Mouse (Mus musculus) midbrain, embryonic 11.5 days (tissue): Measurements from ENCODE around the gene Prdm11. TPM values are rescaled to one million over a fixed set of nuclear protein-coding genes. Genes with fewer than 3 reads are reported as not detected.
A peak's percentile ranks its signal among the peaks of the same experiment; 100 is the strongest.

Experiments used
- ATAC-seq: fragments of 200-750 bp; cut with Nextera tagmentation; 2 replicates; pipeline ENCODE4 v1.8.0; 2017; ENCODE audit warnings: moderate TSS enrichment, moderate library complexity; ENCODE audit not compliant: low FRiP score
- DNase-seq: peaks from one replicate; pipeline ENCODE4 v3.0.0; 2015; ENCODE audit warnings: low spot score; ENCODE audit errors: missing footprints
- H3K27ac ChIP-seq: fragments of 300-500 bp; sonication (generic); 2 replicates; pipeline ENCODE4 v1.5.1; 2014; ENCODE audit warnings: low read depth, low read length
- H3K27me3 ChIP-seq: fragments of 300-500 bp; sonication (generic); 2 replicates; pipeline ENCODE4 v1.6.1; 2014; ENCODE audit warnings: mild to moderate bottlenecking, low read length, moderate library complexity, mixed read lengths; ENCODE audit not compliant: control insufficient read depth, insufficient read depth
- H3K36me3 ChIP-seq: fragments of 300-500 bp; sonication (generic); 2 replicates; pipeline ENCODE4 v1.6.1; 2014; ENCODE audit warnings: mild to moderate bottlenecking, low read length, moderate library complexity, mixed read lengths; ENCODE audit not compliant: control insufficient read depth, insufficient read depth
- H3K4me1 ChIP-seq: fragments of 300-500 bp; sonication (generic); 2 replicates; pipeline ENCODE4 v1.6.1; 2014; ENCODE audit warnings: low read length; ENCODE audit not compliant: control insufficient read depth, insufficient read depth
- H3K4me2 ChIP-seq: fragments of 300-500 bp; sonication (generic); 2 replicates; pipeline ENCODE4 v1.6.1; 2014; ENCODE audit warnings: mild to moderate bottlenecking, moderate library complexity
- H3K4me3 ChIP-seq: fragments of 300-500 bp; sonication (generic); 2 replicates; pipeline ENCODE4 v1.5.1; 2014; ENCODE audit warnings: low read depth, low read length
- H3K9ac ChIP-seq: fragments of 300-500 bp; sonication (generic); 2 replicates; pipeline ENCODE4 v1.6.1; 2014; ENCODE audit warnings: low read length
- H3K9me3 ChIP-seq: fragments of 300-500 bp; sonication (generic); 2 replicates; pipeline ENCODE4 v1.6.1; 2016; ENCODE audit warnings: low read length; ENCODE audit not compliant: control insufficient read depth
- WGBS: fragments of 180-500 bp; shearing (Covaris S2); extraction: QIAGEN DNeasy Blood & Tissue Kit; methylation state at CpG from one replicate; pipeline ENCODE4 v1.1.7; 2014; 5-methylcytosine and 5-hydroxymethylcytosine counted together
- polyA plus RNA-seq: library from polyadenylated mRNA; unstranded; fragments of >200 nt; fragmentation: Nextera tagmentation; extraction: Ambion mirVana; gene quantifications from 2 replicates; pipeline ENCODE4 v1.2.1, GENCODE M21; 2014

Prdm11 gene
- polyA plus RNA-seq, 1 experiment from 2014 or later: 0.90 TPM

GRCm38 (mm10) chr2:93048601-93049323, 2.8 kb upstream of the Prdm11 start:
- Histone ChIP-seq H3K36me3 (no peaks in the 10 kb centered on the region), H3K4me2 (no peak overlapping the region), H3K4me1 (peaks cover 7% of the 10 kb centered on the region), H3K9me3 (no peaks in the 10 kb centered on the region), H3K27ac (no peak overlapping the region), H3K4me3 (no peak overlapping the region), H3K9ac (no peak overlapping the region), H3K27me3 (no peaks in the 10 kb centered on the region)
- ATAC-seq (no peak), DNase-seq (peak; percentile 80)
- WGBS: 65% methylated on average over 6 of the region's 6 CpGs

GRCm38 (mm10) chr2:93047491-93048050, 1.6 kb upstream of the Prdm11 start:
- no peak for ATAC-seq
- 91% methylated on average over 7 of the region's 7 CpGs for WGBS

GRCm38 (mm10) chr2:93047036-93047435, 1.1 kb upstream of the Prdm11 start:
- H3K27me3 ChIP-seq: no peaks in the 10 kb centered on the region
- 87% methylated on average over 6 of the region's 6 CpGs for WGBS
- ATAC-seq: no peak
- H3K27ac ChIP-seq: no peak overlapping the region
- H3K36me3 ChIP-seq: no peaks in the 10 kb centered on the region
- H3K4me3 ChIP-seq: no peak overlapping the region
- no peak overlapping the region for H3K9ac ChIP-seq
- peak; percentile 84 for DNase-seq
- H3K4me2 ChIP-seq: no peak overlapping the region
- peaks cover 7% of the 10 kb centered on the region for H3K4me1 ChIP-seq
- no peaks in the 10 kb centered on the region for H3K9me3 ChIP-seq

More at GRCm38 (mm10) chr2:93047491-93048050, 1.6 kb upstream of the Prdm11 start:
- peak; percentile 23 for DNase-seq
- no peak overlapping the region for H3K4me3 ChIP-seq
- no peak overlapping the region for H3K9ac ChIP-seq
- H3K4me2 ChIP-seq: no peak overlapping the region
- H3K36me3 ChIP-seq: no peaks in the 10 kb centered on the region
- peaks cover 7% of the 10 kb centered on the region for H3K4me1 ChIP-seq
- no peak overlapping the region for H3K27ac ChIP-seq
- no peaks in the 10 kb centered on the region for H3K9me3 ChIP-seq
- no peaks in the 10 kb centered on the region for H3K27me3 ChIP-seq

GRCm38 (mm10) chr2:93046509-93046835, 505 bp upstream of the Prdm11 start:
- Histone ChIP-seq H3K4me1 (peaks cover 9% of the 10 kb centered on the region), H3K36me3 (no peaks in the 10 kb centered on the region), H3K4me2 (peak overlapping the region; percentile 74), H3K9me3 (no peaks in the 10 kb centered on the region), H3K27me3 (no peaks in the 10 kb centered on the region), H3K27ac (no peak overlapping the region), H3K9ac (peak overlapping the region; percentile 99), H3K4me3 (peak overlapping the region; percentile 89)
- ATAC-seq: no peak
- WGBS: 27% methylated on average over 5 of the region's 5 CpGs
- DNase-seq: no peak

GRCm38 (mm10) chr2:93045129-93045817, 694 bp downstream of the Prdm11 start:
- Histone ChIP-seq H3K9me3 (no peaks in the 10 kb centered on the region), H3K9ac (peak overlapping the region; percentile 99), H3K4me3 (peak overlapping the region; percentile 89), H3K27me3 (no peaks in the 10 kb centered on the region), H3K4me1 (peaks cover 11% of the 10 kb centered on the region), H3K36me3 (no peaks in the 10 kb centered on the region), H3K27ac (peak overlapping the region; percentile 78), H3K4me2 (peak overlapping the region; percentile 74)
- DNase-seq: peak; percentile 99
- ATAC-seq: peak; percentile 97
- 0% methylated on average over 36 of the region's 55 CpGs for WGBS

GRCm38 (mm10) chr2:93043449-93044157, 2.4 kb downstream of the Prdm11 start:
- DNase-seq: peak; percentile 54
- ATAC-seq: no peak
- Histone ChIP-seq H3K4me1 (peaks cover 11% of the 10 kb centered on the region), H3K9me3 (no peaks in the 10 kb centered on the region), H3K36me3 (no peaks in the 10 kb centered on the region), H3K4me3 (no peak overlapping the region), H3K27ac (no peak overlapping the region), H3K9ac (no peak overlapping the region), H3K27me3 (no peaks in the 10 kb centered on the region), H3K4me2 (no peak overlapping the region)
- WGBS: 89% methylated on average over 3 of the region's 3 CpGs

GRCm38 (mm10) chr2:93041470-93041869, 4.5 kb downstream of the Prdm11 start:
- Histone ChIP-seq H3K9ac (no peak overlapping the region), H3K4me2 (no peak overlapping the region), H3K4me3 (no peak overlapping the region), H3K9me3 (no peaks in the 10 kb centered on the region), H3K27ac (no peak overlapping the region), H3K4me1 (peaks cover 11% of the 10 kb centered on the region), H3K36me3 (no peaks in the 10 kb centered on the region), H3K27me3 (no peaks in the 10 kb centered on the region)
- ATAC-seq (no peak), DNase-seq (peak; percentile 49)
- WGBS: 69% methylated on average over 6 of the region's 6 CpGs

- ATAC-seq (no peak), DNase-seq (no peak)
- no peak overlapping the region for H3K4me2 ChIP-seq
- H3K9me3 ChIP-seq: no peaks in the 10 kb centered on the region
- 79% methylated on average over 7 of the region's 7 CpGs for WGBS
- no peaks in the 10 kb centered on the region for H3K36me3 ChIP-seq
- H3K4me3 ChIP-seq: no peak overlapping the region
- peaks cover 13% of the 10 kb centered on the region for H3K4me1 ChIP-seq
- H3K27ac ChIP-seq: no peak overlapping the region
- H3K27me3 ChIP-seq: no peaks in the 10 kb centered on the region
- no peak overlapping the region for H3K9ac ChIP-seq
Measured at GRCm38 (mm10) chr2:93040841-93041240, 5.1 kb downstream of the Prdm11 start.

GRCm38 (mm10) chr2:93039706-93040105, 6.3 kb downstream of the Prdm11 start:
- Histone ChIP-seq H3K9me3 (no peaks in the 10 kb centered on the region), H3K27ac (no peak overlapping the region), H3K4me3 (no peak overlapping the region), H3K4me1 (peaks cover 19% of the 10 kb centered on the region), H3K27me3 (no peaks in the 10 kb centered on the region), H3K36me3 (no peaks in the 10 kb centered on the region), H3K9ac (no peak overlapping the region), H3K4me2 (no peak overlapping the region)
- ATAC-seq (no peak), DNase-seq (peak; percentile 21)
- 85% methylated on average over 5 of the region's 5 CpGs for WGBS
